Mouse (Mus musculus): ENCODE results near the gene Spsb2. TPM values are rescaled to one million over a fixed set of nuclear protein-coding genes. Genes with fewer than 3 reads are reported as not detected.
"Not testable (repeated sequence)": the region's sequence is repeated elsewhere in the genome, so short reads cannot be mapped to it uniquely, and the experiment has no call there.

Spsb2 gene
- polyA plus RNA-seq, 1 experiment from 2014 or later: 8.4 TPM

DNA sequence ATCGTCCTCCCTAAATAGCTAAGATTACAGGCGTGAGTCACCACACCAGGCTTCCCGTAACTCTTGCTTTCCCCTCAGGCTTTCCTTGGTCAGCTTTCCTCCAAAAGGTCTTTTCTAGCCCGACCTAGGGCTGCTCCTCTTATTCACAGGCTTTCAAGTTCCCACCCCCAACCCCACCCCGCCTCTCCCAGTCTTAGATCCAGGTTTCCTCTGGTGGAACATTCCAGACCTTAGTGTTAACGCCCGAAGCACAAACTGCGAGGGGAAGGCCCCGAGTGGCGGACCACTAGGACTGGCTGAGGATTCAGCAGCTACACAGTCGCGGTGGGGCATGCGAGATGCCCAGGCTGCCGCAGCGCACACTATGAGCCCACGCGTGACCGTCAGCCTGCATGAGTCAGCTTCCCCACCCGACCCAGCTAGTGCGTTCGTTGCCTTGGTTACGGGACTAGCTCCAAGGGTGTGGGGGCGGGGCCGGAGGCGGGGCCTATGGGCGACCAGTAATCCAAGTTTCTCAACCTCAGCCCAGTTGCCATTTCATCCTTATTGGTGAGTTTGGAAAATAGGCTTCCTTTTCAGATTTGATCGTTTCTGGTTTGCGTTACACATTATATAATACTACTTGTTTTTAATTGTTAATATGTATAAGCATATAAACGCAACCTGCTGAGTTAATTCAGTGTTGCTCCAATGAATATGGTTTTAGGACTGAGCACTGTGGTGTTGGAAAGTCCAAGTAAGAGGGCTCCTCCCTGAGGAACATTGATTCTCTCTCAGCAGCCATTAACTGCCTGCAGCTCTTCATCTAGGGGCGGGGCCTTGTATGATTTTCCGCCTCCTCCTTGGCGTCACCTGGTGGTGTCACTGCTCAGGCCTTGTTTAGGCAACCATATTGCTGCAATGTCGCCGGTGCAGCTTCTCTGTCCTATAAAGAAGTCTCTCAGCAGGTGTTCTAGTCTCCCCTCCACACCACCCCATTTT is 2.8 kb upstream of the Spsb2 start:
- Histone ChIP-seq H3K9ac (ENCODE audit: low read length) (peak overlapping the region; percentile 58), H3K27me3 (ENCODE audit: control insufficient read depth, insufficient read depth, low read length) (no peaks in the 10 kb centered on the region), H3K4me3 (ENCODE audit: low read depth, low read length) (peak overlapping the region; percentile 32), H3K4me2 (ENCODE audit: low read depth, low read length, severe bottlenecking) (peak overlapping the region; percentile 83), H3K9me3 (ENCODE audit: control insufficient read depth, low read length) (no peaks in the 10 kb centered on the region), H3K36me3 (ENCODE audit: control insufficient read depth, insufficient read depth, low read length) (no peaks in the 10 kb centered on the region; the same call in 1 of the 2 replicates), H3K4me1 (replicated peaks; ENCODE audit: control insufficient read depth, insufficient read depth, low read length) (peaks cover 13% of the 10 kb centered on the region), H3K27ac (ENCODE audit: low read depth, low read length) (peak overlapping the region; percentile 81)
- DNase-seq (ENCODE audit: low spot score) (peak; percentile 96), ATAC-seq (replicated peaks; ENCODE audit: low FRiP score) (peak; percentile 79)
- 3% methylated on average over 34 of the region's 34 CpGs for WGBS

DNA sequence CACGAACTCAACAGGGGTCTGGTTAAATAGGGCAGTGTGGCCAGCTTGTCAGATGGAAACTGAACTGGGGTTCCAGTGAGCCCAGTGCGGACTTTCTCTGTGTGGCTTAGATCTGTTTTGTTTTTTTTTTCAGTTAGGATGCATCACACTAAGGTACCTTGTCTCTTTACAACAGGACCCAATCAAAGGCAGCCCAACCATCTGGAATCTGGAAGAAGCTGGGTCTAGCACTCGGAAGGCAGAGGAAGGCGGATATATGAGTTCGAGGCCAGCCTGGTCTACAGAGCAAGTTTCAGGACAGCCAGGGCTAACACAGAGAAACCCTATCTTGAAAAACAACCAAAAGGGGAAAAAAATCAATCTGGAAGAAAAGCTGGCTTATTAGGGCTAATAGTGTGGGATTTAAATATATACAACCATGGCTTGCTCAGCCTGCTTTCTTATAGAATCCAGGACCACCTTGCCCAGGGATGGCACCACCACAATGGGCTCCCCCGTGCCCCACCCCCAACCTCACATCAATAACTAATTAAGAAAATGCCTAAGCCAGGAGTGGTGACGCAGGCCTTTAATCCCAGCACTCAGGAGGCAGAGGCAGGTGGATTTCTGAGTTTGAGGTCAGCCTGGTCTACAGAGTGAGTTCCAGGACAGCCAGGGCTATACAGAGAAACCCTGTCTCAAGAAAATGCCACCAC is 1.9 kb upstream of the Spsb2 start:
- H3K9ac ChIP-seq (ENCODE audit: low read length): peak overlapping the region; percentile 29; the same call in 1 of the 2 replicates
- peaks cover 4% of the 10 kb centered on the region; the same call in 1 of the 2 replicates for H3K36me3 ChIP-seq (ENCODE audit: control insufficient read depth, insufficient read depth, low read length)
- 73% methylated on average over 7 of the region's 7 CpGs for WGBS
- H3K4me1 ChIP-seq (replicated peaks; ENCODE audit: control insufficient read depth, insufficient read depth, low read length): peaks cover 13% of the 10 kb centered on the region
- ATAC-seq (replicated peaks; ENCODE audit: low FRiP score) (no peak), DNase-seq (ENCODE audit: low spot score) (peak; percentile 47)
- peak overlapping the region; percentile 81; the same call in 1 of the 2 replicates for H3K27ac ChIP-seq (ENCODE audit: low read depth, low read length)
- peak overlapping the region; percentile 7; the same call in 1 of the 2 replicates for H3K4me3 ChIP-seq (ENCODE audit: low read depth, low read length)
- no peaks in the 10 kb centered on the region for H3K27me3 ChIP-seq (ENCODE audit: control insufficient read depth, insufficient read depth, low read length)
- H3K4me2 ChIP-seq (ENCODE audit: low read depth, low read length, severe bottlenecking): peak overlapping the region; percentile 83; the same call in 1 of the 2 replicates
- H3K9me3 ChIP-seq (ENCODE audit: control insufficient read depth, low read length): no peaks in the 10 kb centered on the region

DNA sequence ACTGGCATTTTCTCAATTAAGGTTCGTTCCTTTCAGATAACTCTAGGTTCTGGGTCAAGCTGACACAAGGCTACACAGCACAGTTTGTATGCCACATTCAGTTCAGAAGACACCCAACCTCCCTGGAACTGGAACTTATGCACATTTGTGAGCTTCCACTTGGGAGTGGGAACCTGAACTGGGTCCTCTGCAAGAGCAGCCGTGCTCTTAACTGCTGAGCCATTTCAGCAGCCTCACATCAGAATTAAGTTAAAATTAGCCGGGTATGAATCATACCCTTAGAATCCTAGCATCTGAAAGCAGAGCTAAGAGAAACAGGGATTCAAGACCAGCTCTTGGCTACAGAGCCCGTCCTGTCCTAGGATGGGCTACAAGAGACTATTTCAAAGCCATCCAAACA is 1.1 kb upstream of the Spsb2 start:
- peaks cover 16% of the 10 kb centered on the region for H3K4me1 ChIP-seq (replicated peaks; ENCODE audit: control insufficient read depth, insufficient read depth, low read length)
- ATAC-seq (replicated peaks; ENCODE audit: low FRiP score): no peak

DNA sequence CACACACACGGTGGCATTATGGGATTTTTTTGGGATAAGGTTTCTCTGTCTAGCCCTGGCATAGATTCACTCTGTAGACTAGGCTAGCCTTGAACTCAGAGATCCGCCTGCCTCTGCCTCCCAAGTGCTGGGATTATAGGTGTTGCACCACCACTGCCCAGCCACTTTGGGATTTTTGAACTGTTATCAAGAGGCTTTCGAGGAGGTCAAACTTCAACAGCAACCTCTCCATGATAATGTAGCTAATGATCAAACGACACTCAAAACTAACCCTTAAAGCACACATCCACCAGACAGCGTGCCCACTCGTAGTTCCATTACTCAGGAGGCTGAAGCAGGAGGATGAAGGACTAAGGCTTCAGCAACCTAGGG is 489 bp upstream of the Spsb2 start:
- Histone ChIP-seq H3K36me3 (ENCODE audit: control insufficient read depth, insufficient read depth, low read length) (peaks cover 11% of the 10 kb centered on the region; the same call in 1 of the 2 replicates), H3K27me3 (ENCODE audit: control insufficient read depth, insufficient read depth, low read length) (no peaks in the 10 kb centered on the region), H3K4me1 (replicated peaks; ENCODE audit: control insufficient read depth, insufficient read depth, low read length) (peaks cover 20% of the 10 kb centered on the region), H3K27ac (ENCODE audit: low read depth, low read length) (no peak overlapping the region), H3K4me3 (ENCODE audit: low read depth, low read length) (peak overlapping the region; percentile 40; the same call in 1 of the 2 replicates), H3K9ac (ENCODE audit: low read length) (no peak overlapping the region; the same call in 1 of the 2 replicates), H3K4me2 (ENCODE audit: low read depth, low read length, severe bottlenecking) (peak overlapping the region; percentile 89), H3K9me3 (ENCODE audit: control insufficient read depth, low read length) (no peaks in the 10 kb centered on the region)
- no peak for ATAC-seq (replicated peaks; ENCODE audit: low FRiP score)
- DNase-seq (ENCODE audit: low spot score): no peak
- WGBS: 87% methylated on average over 6 of the region's 6 CpGs

More for the DNA sequence above, 1.1 kb upstream of the Spsb2 start:
- H3K9me3 ChIP-seq (ENCODE audit: control insufficient read depth, low read length): no peaks in the 10 kb centered on the region
- H3K4me3 ChIP-seq (ENCODE audit: low read depth, low read length): no peak overlapping the region
- peaks cover 11% of the 10 kb centered on the region; the same call in 1 of the 2 replicates for H3K36me3 ChIP-seq (ENCODE audit: control insufficient read depth, insufficient read depth, low read length)
- H3K9ac ChIP-seq (ENCODE audit: low read length): no peak overlapping the region
- no peaks in the 10 kb centered on the region for H3K27me3 ChIP-seq (ENCODE audit: control insufficient read depth, insufficient read depth, low read length)
- WGBS: 86% methylated on average over 4 of the region's 4 CpGs
- no peak overlapping the region for H3K27ac ChIP-seq (ENCODE audit: low read depth, low read length)
- peak; percentile 45 for DNase-seq (ENCODE audit: low spot score)
- no peak overlapping the region for H3K4me2 ChIP-seq (ENCODE audit: low read depth, low read length, severe bottlenecking)

DNA sequence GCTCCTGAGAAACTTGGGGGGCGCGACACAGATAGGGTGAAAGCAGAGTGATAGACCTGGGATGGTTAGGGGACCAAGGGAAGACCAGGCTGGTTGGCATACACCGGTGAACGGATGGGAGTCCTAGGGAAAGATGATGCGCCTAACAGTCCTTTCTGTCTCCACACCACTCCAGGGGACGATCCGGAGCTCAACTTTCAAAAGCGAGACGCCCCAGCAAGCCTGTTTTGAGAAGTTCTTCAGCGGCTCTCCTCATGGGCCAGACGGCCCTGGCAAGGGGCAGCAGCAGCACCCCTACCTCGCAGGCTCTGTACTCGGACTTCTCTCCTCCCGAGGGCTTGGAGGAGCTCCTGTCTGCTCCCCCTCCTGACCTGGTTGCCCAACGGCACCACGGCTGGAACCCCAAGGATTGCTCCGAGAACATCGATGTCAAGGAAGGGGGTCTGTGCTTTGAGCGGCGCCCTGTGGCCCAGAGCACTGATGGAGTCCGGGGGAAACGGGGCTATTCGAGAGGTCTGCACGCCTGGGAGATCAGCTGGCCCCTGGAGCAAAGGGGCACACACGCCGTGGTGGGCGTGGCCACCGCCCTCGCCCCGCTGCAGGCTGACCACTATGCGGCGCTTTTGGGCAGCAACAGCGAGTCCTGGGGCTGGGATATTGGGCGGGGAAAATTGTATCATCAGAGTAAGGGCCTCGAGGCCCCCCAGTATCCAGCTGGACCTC is 752 bp downstream of the Spsb2 start:
- H3K4me2 ChIP-seq (ENCODE audit: low read depth, low read length, severe bottlenecking): peak overlapping the region; percentile 89
- peak overlapping the region; percentile 75 for H3K27ac ChIP-seq (ENCODE audit: low read depth, low read length)
- DNase-seq (ENCODE audit: low spot score) (peak; percentile 92), ATAC-seq (replicated peaks; ENCODE audit: low FRiP score) (peak; percentile 16)
- no peaks in the 10 kb centered on the region for H3K27me3 ChIP-seq (ENCODE audit: control insufficient read depth, insufficient read depth, low read length)
- peak overlapping the region; percentile 58 for H3K9ac ChIP-seq (ENCODE audit: low read length)
- H3K4me1 ChIP-seq (replicated peaks; ENCODE audit: control insufficient read depth, insufficient read depth, low read length): peaks cover 20% of the 10 kb centered on the region
- H3K9me3 ChIP-seq (ENCODE audit: control insufficient read depth, low read length): no peaks in the 10 kb centered on the region
- peaks cover 11% of the 10 kb centered on the region; the same call in 1 of the 2 replicates for H3K36me3 ChIP-seq (ENCODE audit: control insufficient read depth, insufficient read depth, low read length)
- WGBS: 0% methylated on average over 32 of the region's 35 CpGs
- peak overlapping the region; percentile 40 for H3K4me3 ChIP-seq (ENCODE audit: low read depth, low read length)

DNA sequence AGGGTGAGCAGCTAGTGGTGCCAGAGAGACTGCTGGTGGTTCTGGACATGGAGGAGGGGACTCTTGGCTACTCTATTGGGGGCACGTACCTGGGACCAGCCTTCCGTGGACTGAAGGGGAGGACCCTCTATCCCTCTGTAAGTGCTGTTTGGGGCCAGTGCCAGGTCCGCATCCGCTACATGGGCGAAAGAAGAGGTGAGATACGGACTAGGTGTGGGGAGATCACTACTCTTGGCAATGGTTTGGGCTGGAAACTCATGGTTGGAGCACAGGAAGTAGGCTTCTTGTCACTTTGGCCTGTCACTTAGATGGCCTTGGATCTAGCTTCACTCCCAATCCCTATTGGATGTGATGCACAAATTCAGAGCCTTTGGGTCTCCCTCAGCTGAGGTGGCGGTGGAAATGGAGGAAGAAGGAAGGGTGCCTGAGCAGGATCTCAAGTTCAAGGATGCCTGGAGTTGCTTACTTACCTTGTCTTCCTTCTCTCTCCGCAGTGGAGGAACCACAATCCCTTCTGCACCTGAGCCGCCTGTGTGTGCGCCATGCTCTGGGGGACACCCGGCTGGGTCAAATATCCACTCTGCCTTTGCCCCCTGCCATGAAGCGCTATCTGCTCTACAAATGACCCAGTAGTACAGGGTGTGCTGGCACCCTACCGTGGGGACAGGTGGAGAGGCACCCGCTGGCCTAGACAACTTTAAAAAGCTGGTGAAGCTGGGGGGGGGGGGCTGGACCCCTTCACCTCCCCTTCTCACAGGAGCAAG is 1.5 kb downstream of the Spsb2 start:
- H3K27me3 ChIP-seq (ENCODE audit: control insufficient read depth, insufficient read depth, low read length): no peaks in the 10 kb centered on the region
- peak overlapping the region; percentile 40 for H3K4me3 ChIP-seq (ENCODE audit: low read depth, low read length)
- peaks cover 24% of the 10 kb centered on the region for H3K4me1 ChIP-seq (replicated peaks; ENCODE audit: control insufficient read depth, insufficient read depth, low read length)
- peak overlapping the region; percentile 50; the same call in 1 of the 2 replicates for H3K27ac ChIP-seq (ENCODE audit: low read depth, low read length)
- H3K9me3 ChIP-seq (ENCODE audit: control insufficient read depth, low read length): no peaks in the 10 kb centered on the region
- ATAC-seq (replicated peaks; ENCODE audit: low FRiP score) (no peak), DNase-seq (ENCODE audit: low spot score) (no peak)
- H3K36me3 ChIP-seq (ENCODE audit: control insufficient read depth, insufficient read depth, low read length): peaks cover 11% of the 10 kb centered on the region; the same call in 1 of the 2 replicates
- peak overlapping the region; percentile 58 for H3K9ac ChIP-seq (ENCODE audit: low read length)
- H3K4me2 ChIP-seq (ENCODE audit: low read depth, low read length, severe bottlenecking): peak overlapping the region; percentile 89
- 48% methylated on average over 14 of the region's 14 CpGs for WGBS

DNA sequence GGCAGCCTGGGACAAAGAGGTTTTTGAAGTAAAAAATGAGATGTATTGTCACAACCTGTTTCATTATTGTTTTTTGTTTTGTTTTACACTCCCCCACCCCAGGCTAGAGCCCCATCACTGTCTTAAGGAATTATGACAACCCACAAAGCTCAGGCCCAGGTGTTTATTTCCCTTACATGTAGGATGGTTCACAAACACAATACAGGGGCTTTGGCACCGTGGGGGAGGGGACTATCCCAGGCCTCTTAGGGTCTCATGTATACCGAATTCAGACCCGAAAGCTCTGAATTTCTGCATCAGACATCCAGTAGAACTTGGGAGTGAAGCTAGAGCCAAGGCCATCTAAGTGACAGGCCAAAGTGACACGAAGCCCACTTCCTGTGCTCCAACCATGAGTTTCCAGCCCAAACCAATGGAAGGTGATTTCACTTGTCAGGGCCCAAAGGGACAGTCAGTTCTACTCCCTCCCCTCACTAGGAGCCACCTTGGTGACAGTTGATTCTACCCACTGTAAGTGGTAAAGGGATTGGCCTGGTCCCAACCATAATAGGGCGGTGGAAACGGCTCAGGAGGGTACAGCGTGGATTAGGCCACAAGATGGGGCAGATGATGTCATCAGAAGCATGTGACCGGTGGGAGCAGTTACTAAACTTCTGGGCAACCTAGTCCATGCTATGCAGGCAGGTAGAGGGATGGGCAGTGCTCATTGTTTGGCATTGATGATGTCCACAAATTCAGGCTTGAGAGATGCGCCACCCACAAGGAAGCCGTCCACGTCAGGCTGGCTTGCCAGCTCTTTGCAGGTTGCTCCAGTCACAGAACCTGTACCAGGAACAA is 2.3 kb downstream of the Spsb2 start:
- not testable (repeated sequence) for H3K4me2 ChIP-seq (ENCODE audit: low read depth, low read length, severe bottlenecking); DNase-seq (ENCODE audit: low spot score); H3K4me3 ChIP-seq (ENCODE audit: low read depth, low read length); ATAC-seq (replicated peaks; ENCODE audit: low FRiP score); H3K9ac ChIP-seq (ENCODE audit: low read length); H3K27ac ChIP-seq (ENCODE audit: low read depth, low read length); H3K27me3 ChIP-seq (ENCODE audit: control insufficient read depth, insufficient read depth, low read length); H3K9me3 ChIP-seq (ENCODE audit: control insufficient read depth, low read length)
- Histone ChIP-seq H3K4me1 (replicated peaks; ENCODE audit: control insufficient read depth, insufficient read depth, low read length) (peaks cover 21% of the 10 kb centered on the region), H3K36me3 (ENCODE audit: control insufficient read depth, insufficient read depth, low read length) (peaks cover 11% of the 10 kb centered on the region; the same call in 1 of the 2 replicates)
- WGBS: 81% methylated on average over 11 of the region's 11 CpGs

All from forebrain, embryonic 11.5 days (tissue).